Mouse (Mus musculus) megakaryocyte, embryonic 14.5 days (primary cell): Measurements from ENCODE around the gene Gm17428. TPM values are rescaled to one million over a fixed set of nuclear protein-coding genes. Genes with fewer than 3 reads are reported as not detected.

Source experiments
- H3K27me3 ChIP-seq: replicated peaks from 2 replicates; pipeline ENCODE3; 2012; ENCODE audit warnings: inconsistent platforms
- H3K36me3 ChIP-seq: replicated peaks from 2 replicates; pipeline ENCODE3; 2012; ENCODE audit warnings: low read length, inconsistent platforms, mixed read lengths
- H3K4me1 ChIP-seq: 2 replicates; pipeline ENCODE4 v1.6.1; 2012; ENCODE audit warnings: inconsistent platforms
- H3K4me3 ChIP-seq: replicated peaks from 2 replicates; pipeline ENCODE3; 2012; ENCODE audit warnings: moderate library complexity, mild to moderate bottlenecking, inconsistent platforms
- H3K9me3 ChIP-seq: 2 replicates; pipeline ENCODE4 v1.6.1; 2012; ENCODE audit warnings: inconsistent platforms
- FLI1 ChIP-seq: IDR thresholded peaks from 2 replicates; pipeline ENCODE4 v1.6.1; 2012; ENCODE audit warnings: low read length, inconsistent platforms, mixed read lengths
- GATA1 ChIP-seq: IDR thresholded peaks from 3 replicates; pipeline ENCODE4 v1.6.1; 2012; ENCODE audit warnings: mixed read lengths, low read length, inconsistent platforms, borderline replicate concordance
- polyA plus RNA-seq: library from polyadenylated mRNA; stranded (reverse); fragments of >175 nt; gene quantifications from 2 replicates; pipeline ENCODE4 v1.2.3, GENCODE M21; 2012; ENCODE audit warnings: low replicate concordance; ENCODE audit not compliant: insufficient read depth

Gene Gm17428
- polyA plus RNA-seq, 1 experiment: not detected

DNA sequence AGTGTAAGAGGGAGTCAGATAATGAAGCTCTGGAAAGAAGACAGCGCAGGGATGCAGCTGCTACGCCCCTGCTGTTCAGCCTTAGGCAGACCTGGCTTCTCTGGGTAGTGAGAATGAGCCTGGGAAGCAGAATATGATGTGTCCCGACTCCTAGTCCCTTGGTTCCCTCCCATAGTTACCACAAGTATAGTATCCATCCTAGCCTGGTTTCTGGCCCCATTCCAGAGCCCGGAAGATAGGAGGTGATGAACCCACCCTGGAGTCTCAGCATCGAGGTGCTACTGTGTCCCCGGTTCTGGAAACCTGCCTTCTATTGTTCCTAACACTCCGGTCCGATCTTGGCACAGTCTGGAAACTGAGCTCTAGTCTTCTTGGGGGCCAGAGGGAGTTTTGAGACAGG, 31.7 kb downstream of the Gm17428 start:
- Histone ChIP-seq H3K9me3 (0 out of 2 replicates have a peak, but pooled peaks cover 2% of the 10 kb centered on the region), H3K27me3 (peaks cover 29% of the 10 kb centered on the region), H3K4me1 (peaks cover 12% of the 10 kb centered on the region), H3K4me3 (no peak overlapping the region), H3K36me3 (no peaks in the 10 kb centered on the region)
- TF ChIP-seq GATA1: no peak
- TF ChIP-seq FLI1: no peak

DNA sequence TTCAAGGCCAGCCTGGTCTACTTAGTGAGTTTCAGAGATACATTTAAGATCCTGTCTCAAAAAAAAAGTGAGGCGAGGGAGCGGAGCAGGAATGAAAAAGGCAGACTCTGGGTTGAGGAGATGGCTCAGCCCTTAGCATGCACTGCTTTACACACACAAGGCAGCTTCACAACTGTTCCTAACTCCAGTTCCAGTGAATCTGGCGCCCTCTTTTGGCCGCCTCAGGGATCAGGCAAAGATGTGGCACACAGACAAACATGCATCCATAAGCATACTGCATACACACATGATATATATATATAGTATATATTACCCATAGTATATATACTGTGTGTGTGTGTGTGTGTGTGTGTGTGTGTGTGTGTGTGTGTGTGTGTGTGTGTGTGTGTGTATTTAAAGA, 34.4 kb downstream of the Gm17428 start:
- H3K4me3 ChIP-seq: no peak overlapping the region
- no peak for TF ChIP-seq GATA1
- TF ChIP-seq FLI1: no peak

DNA sequence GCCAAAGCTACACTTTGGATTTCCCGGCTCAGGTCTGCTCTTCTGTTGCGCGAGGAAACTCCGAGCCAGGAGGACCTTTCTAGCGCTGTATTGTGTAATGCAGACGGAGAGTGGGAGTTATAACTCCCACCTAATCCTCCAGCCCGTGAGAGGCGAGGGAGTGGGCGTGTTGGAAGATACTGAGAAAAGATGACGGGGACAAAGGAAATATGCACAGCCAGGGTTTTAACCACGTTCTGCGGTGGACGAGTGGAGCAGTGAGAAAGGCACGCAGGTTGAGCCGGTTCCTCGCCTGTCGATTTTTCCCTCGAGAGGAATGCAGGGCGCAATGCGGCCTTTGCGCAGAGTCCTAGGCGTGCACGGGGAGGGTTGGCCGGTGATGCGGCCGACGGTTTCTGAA, 37.9 kb downstream of the Gm17428 start:
- Histone ChIP-seq H3K4me3 (peak overlapping the region; percentile 100), H3K36me3 (peaks cover 24% of the 10 kb centered on the region), H3K27me3 (peaks cover 2% of the 10 kb centered on the region), H3K4me1 (peaks cover 22% of the 10 kb centered on the region), H3K9me3 (0 out of 2 replicates have a peak, but pooled peaks cover 2% of the 10 kb centered on the region)
- TF ChIP-seq GATA1 (no peak), FLI1 (no peak)

More for the DNA sequence above, 34.4 kb downstream of the Gm17428 start:
- peaks cover 15% of the 10 kb centered on the region for H3K27me3 ChIP-seq
- H3K9me3 ChIP-seq: 0 out of 2 replicates have a peak, but pooled peaks cover 2% of the 10 kb centered on the region
- H3K36me3 ChIP-seq: no peaks in the 10 kb centered on the region
- peaks cover 7% of the 10 kb centered on the region for H3K4me1 ChIP-seq

DNA sequence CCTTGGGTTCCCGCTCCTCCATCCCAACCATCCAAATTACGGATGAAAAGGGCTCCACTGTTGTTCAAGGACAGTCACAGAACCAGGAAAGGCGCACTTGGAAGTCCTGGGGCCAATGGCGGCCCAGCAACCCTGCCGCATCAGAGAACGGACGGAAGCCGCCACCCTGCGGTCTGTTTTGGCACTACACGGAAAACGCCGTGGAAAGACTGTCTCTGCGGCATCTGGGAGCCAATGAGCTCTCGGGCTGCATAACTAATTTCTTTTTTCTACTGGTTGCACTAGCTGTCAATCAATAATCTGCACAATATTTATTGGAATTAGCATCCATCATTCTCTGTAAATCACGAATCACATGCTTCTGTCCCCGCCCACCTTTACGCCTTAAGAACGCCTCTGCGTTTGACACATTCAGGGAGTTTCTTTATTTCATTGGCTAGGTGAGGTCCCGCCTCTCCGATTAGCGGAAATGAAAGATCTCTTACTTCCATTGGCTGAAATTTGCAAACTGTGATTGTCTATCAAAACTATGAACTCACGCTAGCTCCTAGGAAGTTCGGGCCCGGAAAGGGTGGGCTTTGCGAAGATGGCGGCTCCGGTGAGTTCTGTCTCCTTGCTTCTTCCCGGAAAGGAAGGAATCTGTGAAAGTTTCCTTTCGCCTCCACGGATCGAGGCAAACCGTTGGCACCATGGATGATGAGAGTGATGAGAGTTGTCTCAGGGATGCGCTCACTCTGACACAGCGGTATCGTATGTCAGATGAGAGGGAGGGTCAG, 38.4 kb downstream of the Gm17428 start, which contains the start of gene Ngdn:
Gene Ngdn, plus strand, starts transcription at position 464 of the 776 bp plus-strand sequence.
- TF ChIP-seq GATA1 (no peak), FLI1 (no peak)

DNA sequence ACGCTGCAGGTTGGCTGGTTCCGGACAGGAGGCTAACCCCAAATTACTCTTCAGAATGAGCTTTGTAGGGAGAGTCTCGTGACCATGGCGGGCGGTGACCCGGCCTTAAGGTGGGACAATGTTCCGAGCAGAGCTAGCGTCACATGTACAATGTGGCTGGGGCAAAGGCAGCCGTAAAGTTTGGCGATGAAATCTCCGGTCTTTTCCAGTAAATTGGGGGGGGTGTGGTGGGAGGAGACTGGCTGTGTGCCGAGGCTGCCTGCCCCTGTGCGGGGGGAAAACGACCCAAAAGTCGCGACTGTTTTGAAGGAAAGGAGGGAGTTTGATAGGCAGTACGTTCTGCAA, 39.0 kb downstream of the Gm17428 start:
- H3K27me3 ChIP-seq: no peaks in the 10 kb centered on the region
- H3K9me3 ChIP-seq: 0 out of 2 replicates have a peak, but pooled peaks cover 2% of the 10 kb centered on the region
- peaks cover 35% of the 10 kb centered on the region for H3K36me3 ChIP-seq
- H3K4me1 ChIP-seq: peaks cover 22% of the 10 kb centered on the region
- H3K4me3 ChIP-seq: peak overlapping the region; percentile 100
- TF ChIP-seq FLI1: no peak
- no peak for TF ChIP-seq GATA1

More for the DNA sequence above, 38.4 kb downstream of the Gm17428 start, which contains the start of gene Ngdn:
- Histone ChIP-seq H3K4me3 (peak within 1 kb of the TSS; percentile 100), H3K4me1 (peaks cover 22% of the 10 kb centered on the region), H3K27me3 (no peaks in the 10 kb centered on the region), H3K9me3 (0 out of 2 replicates have a peak, but pooled peaks cover 2% of the 10 kb centered on the region), H3K36me3 (peaks cover 30% of the 10 kb centered on the region)

DNA sequence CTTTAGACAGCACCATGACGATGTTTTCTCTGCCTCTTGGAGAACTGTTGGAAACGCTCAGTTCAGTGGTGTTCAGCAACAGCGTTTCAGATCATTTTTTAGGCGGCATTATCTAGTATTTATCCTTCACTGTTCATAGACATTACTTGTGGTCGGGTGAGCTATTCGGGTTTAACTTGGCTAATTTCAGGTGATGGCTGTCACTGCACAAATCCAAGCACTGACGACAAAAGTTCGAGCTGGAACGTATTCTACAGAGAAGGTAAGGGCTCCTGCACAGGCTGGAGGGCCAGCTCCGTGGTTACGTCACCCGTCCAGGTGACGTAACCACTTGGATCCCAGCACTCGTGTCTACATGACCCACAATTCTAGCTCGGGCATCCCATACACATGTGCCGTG, 40.1 kb downstream of the Gm17428 start:
- Histone ChIP-seq H3K27me3 (no peaks in the 10 kb centered on the region), H3K36me3 (peaks cover 47% of the 10 kb centered on the region)

DNA sequence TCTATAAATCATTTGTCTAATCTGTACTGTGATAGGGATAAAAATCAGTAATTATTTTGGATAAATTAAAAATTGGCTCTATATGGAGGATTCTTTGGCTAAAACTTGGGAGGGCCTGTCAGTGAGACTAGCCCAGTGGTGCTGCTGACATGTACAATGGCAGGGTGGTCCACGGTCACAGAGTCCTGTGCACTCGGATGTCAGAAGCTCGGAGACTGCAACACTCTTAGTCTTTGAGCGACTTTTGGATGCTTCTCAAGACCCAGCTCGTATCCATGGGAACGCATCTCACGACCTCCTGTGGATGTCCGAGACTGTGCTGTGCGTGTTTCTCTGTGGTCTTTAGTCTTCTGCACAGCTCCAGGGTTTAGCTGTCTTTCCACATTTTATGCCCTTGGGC, 43.7 kb downstream of the Gm17428 start:
- peaks cover 81% of the 10 kb centered on the region for H3K36me3 ChIP-seq
- peaks cover 18% of the 10 kb centered on the region for H3K4me1 ChIP-seq
- no peak for TF ChIP-seq GATA1
- no peak for TF ChIP-seq FLI1
- H3K27me3 ChIP-seq: no peaks in the 10 kb centered on the region
- no peak overlapping the region for H3K4me3 ChIP-seq
- no peaks in the 10 kb centered on the region for H3K9me3 ChIP-seq

More for the DNA sequence above, 40.1 kb downstream of the Gm17428 start:
- Histone ChIP-seq H3K4me1 (peaks cover 22% of the 10 kb centered on the region), H3K9me3 (no peaks in the 10 kb centered on the region), H3K4me3 (no peak overlapping the region)
- TF ChIP-seq GATA1 (no peak), FLI1 (no peak)

DNA sequence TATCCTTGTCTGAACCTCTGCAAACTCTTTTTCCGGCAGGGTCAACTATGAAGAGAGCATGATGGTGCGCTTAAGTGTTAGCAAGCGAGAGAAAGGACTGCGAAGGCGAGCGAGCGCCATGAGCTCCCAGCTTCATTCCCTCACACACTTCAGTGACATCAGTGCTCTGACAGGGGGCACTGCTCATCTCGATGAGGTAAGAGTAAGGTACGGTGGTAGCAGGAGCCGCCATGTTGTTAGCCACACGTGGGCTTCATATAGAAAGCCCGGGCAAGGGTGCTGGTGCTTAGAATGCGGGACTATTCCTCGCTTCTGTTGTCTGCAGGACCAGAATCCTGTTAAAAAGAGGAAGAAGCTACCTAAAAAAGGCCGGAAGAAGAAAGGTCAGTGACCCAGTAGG, 46.3 kb downstream of the Gm17428 start:
- H3K27me3 ChIP-seq: no peaks in the 10 kb centered on the region
- H3K36me3 ChIP-seq: peaks cover 77% of the 10 kb centered on the region
- TF ChIP-seq GATA1: no peak
- no peak for TF ChIP-seq FLI1
- H3K4me1 ChIP-seq: peaks cover 6% of the 10 kb centered on the region; the same call in 1 of the 2 replicates
- no peaks in the 10 kb centered on the region for H3K9me3 ChIP-seq
- no peak overlapping the region for H3K4me3 ChIP-seq

DNA sequence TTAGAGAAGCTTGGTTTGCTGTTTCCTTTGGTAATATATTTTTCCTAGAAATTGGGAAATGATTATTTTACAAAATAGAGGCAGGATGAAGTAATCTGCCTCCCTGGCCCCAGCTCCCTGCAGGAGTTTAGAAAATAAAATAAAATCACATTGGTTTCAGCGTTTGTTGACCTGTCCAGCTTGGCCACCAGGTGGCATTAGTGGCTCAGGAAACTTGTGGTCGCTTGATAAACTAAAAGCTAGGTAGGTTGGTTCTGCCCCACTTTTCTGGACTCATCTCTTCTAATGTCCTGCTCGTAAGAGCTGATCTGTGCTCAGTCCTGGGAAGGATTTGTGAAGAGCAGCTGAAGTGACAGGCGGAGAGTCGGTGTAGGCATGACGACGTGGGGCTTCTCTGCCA, 47.5 kb downstream of the Gm17428 start:
- Histone ChIP-seq H3K4me1 (peaks cover 5% of the 10 kb centered on the region; the same call in 1 of the 2 replicates), H3K36me3 (peaks cover 70% of the 10 kb centered on the region), H3K27me3 (no peaks in the 10 kb centered on the region), H3K9me3 (no peaks in the 10 kb centered on the region), H3K4me3 (no peak overlapping the region)
- TF ChIP-seq GATA1 (no peak), FLI1 (no peak)

DNA sequence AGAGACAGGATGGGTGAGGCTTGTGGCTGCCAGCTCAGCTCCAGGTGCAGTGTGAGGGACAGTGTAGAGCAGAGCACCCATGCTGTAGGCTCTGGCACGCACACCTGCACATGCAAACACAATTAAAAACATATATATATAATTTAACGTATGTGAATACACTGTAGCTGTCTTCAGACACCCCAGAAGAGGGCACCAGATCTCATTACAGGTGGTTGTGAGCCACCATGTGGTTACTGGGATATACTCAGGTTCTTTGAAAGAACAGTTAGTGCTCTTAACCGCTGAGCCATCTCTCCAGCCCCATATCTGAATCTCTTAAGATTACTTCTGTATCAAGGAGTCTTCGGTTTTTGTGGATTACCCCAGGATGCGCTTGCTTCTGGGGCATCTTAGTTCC, 48.8 kb downstream of the Gm17428 start:
- no peak for TF ChIP-seq FLI1
- no peak for TF ChIP-seq GATA1
- H3K4me1 ChIP-seq: peaks cover 3% of the 10 kb centered on the region; the same call in 1 of the 2 replicates
- H3K27me3 ChIP-seq: no peaks in the 10 kb centered on the region
- H3K4me3 ChIP-seq: no peak overlapping the region
- peaks cover 57% of the 10 kb centered on the region for H3K36me3 ChIP-seq
- H3K9me3 ChIP-seq: no peaks in the 10 kb centered on the region

Other genes with a start within 250 kb of the Gm17428 start
- 4.4 and 13.9 TPM in 2 replicates for gene Slc7a8, start 195.0 kb upstream of the Gm17428 start, polyA plus RNA-seq
- not detected in 2 replicates for gene Rnf212b, start 162.8 kb upstream of the Gm17428 start, polyA plus RNA-seq
- gene Homez, start 106.0 kb upstream of the Gm17428 start, polyA plus RNA-seq: 1.6 and 2.1 TPM in 2 replicates
- gene Ppp1r3e, start 99.4 kb upstream of the Gm17428 start, polyA plus RNA-seq: 1.7 and 2.8 TPM in 2 replicates
- 15.0 and 39.5 TPM in 2 replicates for gene Bcl2l2, start 93.6 kb upstream of the Gm17428 start, polyA plus RNA-seq
- 1.6 TPM in 1 of 2 replicates, not detected in the other for gene Gm20521, start 93.5 kb upstream of the Gm17428 start, polyA plus RNA-seq
- gene Pabpn1, start 84.4 kb upstream of the Gm17428 start, polyA plus RNA-seq: 94.8 and 258 TPM in 2 replicates
- gene Slc22a17, start 63.8 kb upstream of the Gm17428 start, polyA plus RNA-seq: 0.93 and 1.1 TPM in 2 replicates
- not detected in 2 replicates for gene Efs, start 50.8 kb upstream of the Gm17428 start, polyA plus RNA-seq
- not detected in 2 replicates for gene Il25, start 44.2 kb upstream of the Gm17428 start, polyA plus RNA-seq
- not detected in 2 replicates for gene Cmtm5, start 40.7 kb upstream of the Gm17428 start, polyA plus RNA-seq
- gene Myh6, start 10.0 kb upstream of the Gm17428 start, polyA plus RNA-seq: not detected in 2 replicates
- gene Myh7, start 17.7 kb downstream of the Gm17428 start, polyA plus RNA-seq: not detected in 2 replicates
- gene Ngdn, start 38.5 kb downstream of the Gm17428 start, polyA plus RNA-seq: 6.0 and 37.4 TPM in 2 replicates
- 10.0 and 16.4 TPM in 2 replicates for gene Zfhx2, start 115.4 kb downstream of the Gm17428 start, polyA plus RNA-seq
- 2.4 and 2.9 TPM in 2 replicates for gene Thtpa, start 117.9 kb downstream of the Gm17428 start, polyA plus RNA-seq
- gene Ap1g2, start 129.7 kb downstream of the Gm17428 start, polyA plus RNA-seq: 8.5 and 13.4 TPM in 2 replicates
- 0.21 and 1.4 TPM in 2 replicates for gene Jph4, start 140.0 kb downstream of the Gm17428 start, polyA plus RNA-seq
- gene Dhrs2, start 245.1 kb downstream of the Gm17428 start, polyA plus RNA-seq: not detected in 2 replicates